Mouse (Mus musculus) ES-E14 (cell line): ENCODE results near the gene Angpt4.

Experiments used
- CHD2 ChIP-seq: IDR thresholded peaks from 2 replicates; pipeline ENCODE4 v1.6.1; 2014; ENCODE audit warnings: mild to moderate bottlenecking, low read depth, low read length, inconsistent platforms
- HCFC1 ChIP-seq: IDR thresholded peaks from 2 replicates; pipeline ENCODE4 v1.6.1; 2012; ENCODE audit warnings: low read length, inconsistent platforms, borderline replicate concordance; ENCODE audit not compliant: insufficient read depth
- ZNF384 ChIP-seq: IDR thresholded peaks from 2 replicates; pipeline ENCODE4 v1.6.1; 2012; ENCODE audit warnings: low read depth, low read length, inconsistent platforms

- TF ChIP-seq HCFC1 (no peak), ZNF384 (no peak), CHD2 (no peak)
Measured at GRCm38 (mm10) chr2:151968986-151969385, 58.0 kb downstream of the Angpt4 start.
